Mouse (Mus musculus) thymus, adult 2 months (tissue): ENCODE results near the gene Fut4.

ENCODE experiments used
- CTCF ChIP-seq: fragments of 200-500 bp; IDR thresholded peaks from 2 replicates; pipeline ENCODE4 v1.5.1; 2012; ENCODE audit warnings: mild to moderate bottlenecking, control low read depth, low read length, moderate library complexity, borderline replicate concordance; ENCODE audit not compliant: control insufficient read depth, poor library complexity, insufficient read depth; ENCODE audit errors: extremely low read depth
- POLR2A ChIP-seq: fragments of 200-500 bp; IDR thresholded peaks from 2 replicates; pipeline ENCODE4 v1.6.1; 2012; ENCODE audit warnings: mild to moderate bottlenecking, low read length, control low read depth, moderate library complexity; ENCODE audit not compliant: control insufficient read depth, poor library complexity, insufficient read depth; ENCODE audit errors: extremely low read depth

GRCm38 (mm10) chr9:14787356-14787755 is 35.2 kb upstream of the Fut4 start:
- TF ChIP-seq POLR2A: no peak
- TF ChIP-seq CTCF: no peak
